Mouse (Mus musculus) embryonic facial prominence, embryonic 12.5 days (tissue): ENCODE measurements around the gene Pip4k2a. TPM values are rescaled to one million over a fixed set of nuclear protein-coding genes. Genes with fewer than 3 reads are reported as not detected.

ENCODE experiments used
- ATAC-seq: fragments of 200-750 bp; cut with Nextera tagmentation; 2 replicates; pipeline ENCODE4 v1.8.0; 2017; ENCODE audit not compliant: insufficient number of reproducible peaks, insufficient read depth, low FRiP score, low TSS enrichment
- H3K27ac ChIP-seq: fragments of 300-500 bp; sonication (generic); 2 replicates; pipeline ENCODE4 v1.5.1; 2016; ENCODE audit warnings: mild to moderate bottlenecking
- H3K27me3 ChIP-seq: fragments of 300-500 bp; sonication (generic); 2 replicates; pipeline ENCODE4 v1.6.1; 2016; ENCODE audit warnings: mild to moderate bottlenecking, moderate library complexity
- H3K36me3 ChIP-seq: fragments of 300-500 bp; sonication (generic); 2 replicates; pipeline ENCODE4 v1.6.1; 2016; ENCODE audit warnings: mild to moderate bottlenecking
- H3K4me1 ChIP-seq: fragments of 300-500 bp; sonication (generic); 2 replicates; pipeline ENCODE4 v1.6.1; 2016
- H3K4me2 ChIP-seq: fragments of 300-500 bp; sonication (generic); replicated peaks from 2 replicates; pipeline ENCODE4 v1.6.1; 2016; ENCODE audit warnings: mild to moderate bottlenecking, moderate library complexity
- H3K4me3 ChIP-seq: fragments of 300-500 bp; sonication (generic); 2 replicates; pipeline ENCODE4 v1.5.1; 2016; ENCODE audit warnings: mild to moderate bottlenecking
- H3K9ac ChIP-seq: fragments of 300-500 bp; sonication (generic); 2 replicates; pipeline ENCODE4 v1.6.1; 2016; ENCODE audit warnings: mild to moderate bottlenecking, moderate library complexity
- H3K9me3 ChIP-seq: fragments of 300-500 bp; sonication (generic); 2 replicates; pipeline ENCODE4 v1.6.1; 2016; ENCODE audit warnings: mild to moderate bottlenecking, moderate library complexity
- WGBS: fragments of 180-500 bp; shearing (Covaris S2); methylation state at CpG from one replicate; pipeline ENCODE4 v1.1.7; 2016; 5-methylcytosine and 5-hydroxymethylcytosine counted together
- polyA plus RNA-seq: library from polyadenylated mRNA; unstranded; fragments of >200 nt; fragmentation: Nextera tagmentation; extraction: Ambion mirVana; gene quantifications from 2 replicates; pipeline ENCODE4 v1.2.1, GENCODE M21; 2016

The Pip4k2a gene
- polyA plus RNA-seq, 1 experiment from 2014 or later = 10.2 TPM

GRCm38 (mm10) chr2:18977201-18977805, 20.6 kb downstream of the Pip4k2a start:
- Histone ChIP-seq H3K27me3 (no peaks in the 10 kb centered on the region), H3K36me3 (no peaks in the 10 kb centered on the region), H3K4me1 (no peaks in the 10 kb centered on the region; the same call in 1 of the 2 replicates), H3K9ac (no peak overlapping the region), H3K4me2 (no peak overlapping the region), H3K9me3 (no peaks in the 10 kb centered on the region), H3K4me3 (no peak overlapping the region), H3K27ac (no peak overlapping the region)
- no peak for ATAC-seq
- WGBS = 86% methylated on average over 10 of the region's 10 CpGs

- H3K4me3 ChIP-seq = no peak overlapping the region
- H3K27ac ChIP-seq = no peak overlapping the region
- no peaks in the 10 kb centered on the region; the same call in 1 of the 2 replicates for H3K4me1 ChIP-seq
- H3K27me3 ChIP-seq = no peaks in the 10 kb centered on the region
- H3K9ac ChIP-seq = no peak overlapping the region
- H3K36me3 ChIP-seq = no peaks in the 10 kb centered on the region
- H3K9me3 ChIP-seq = no peaks in the 10 kb centered on the region
- 84% methylated on average over 2 of the region's 2 CpGs for WGBS
- ATAC-seq = no peak
- H3K4me2 ChIP-seq = no peak overlapping the region
Observed at GRCm38 (mm10) chr2:18976175-18976574, 21.8 kb downstream of the Pip4k2a start.

GRCm38 (mm10) chr2:18974882-18975645, 22.9 kb downstream of the Pip4k2a start:
- H3K4me3 ChIP-seq = no peak overlapping the region
- WGBS = 41% methylated on average over 4 of the region's 4 CpGs
- H3K9ac ChIP-seq = no peak overlapping the region
- no peaks in the 10 kb centered on the region for H3K27me3 ChIP-seq
- H3K4me1 ChIP-seq = no peaks in the 10 kb centered on the region; the same call in 1 of the 2 replicates
- no peaks in the 10 kb centered on the region for H3K9me3 ChIP-seq
- peak; percentile 41; the same call in 1 of the 2 replicates for ATAC-seq
- no peak overlapping the region for H3K4me2 ChIP-seq
- no peaks in the 10 kb centered on the region for H3K36me3 ChIP-seq
- no peak overlapping the region for H3K27ac ChIP-seq

GRCm38 (mm10) chr2:18971564-18971963, 26.4 kb downstream of the Pip4k2a start:
- no peak overlapping the region for H3K4me3 ChIP-seq
- no peak overlapping the region for H3K4me2 ChIP-seq
- H3K9me3 ChIP-seq = no peaks in the 10 kb centered on the region
- no peaks in the 10 kb centered on the region for H3K36me3 ChIP-seq
- H3K27ac ChIP-seq = no peak overlapping the region
- ATAC-seq = no peak
- H3K4me1 ChIP-seq = no peaks in the 10 kb centered on the region; the same call in 1 of the 2 replicates
- WGBS = 83% methylated on average over 3 of the region's 3 CpGs
- H3K27me3 ChIP-seq = no peaks in the 10 kb centered on the region
- H3K9ac ChIP-seq = no peak overlapping the region

GRCm38 (mm10) chr2:18970461-18970860, 27.5 kb downstream of the Pip4k2a start:
- H3K4me2 ChIP-seq = no peak overlapping the region
- no peak for ATAC-seq
- H3K9ac ChIP-seq = no peak overlapping the region
- H3K4me1 ChIP-seq = no peaks in the 10 kb centered on the region; the same call in 1 of the 2 replicates
- H3K27me3 ChIP-seq = no peaks in the 10 kb centered on the region
- no peaks in the 10 kb centered on the region for H3K9me3 ChIP-seq
- no peak overlapping the region for H3K4me3 ChIP-seq
- H3K27ac ChIP-seq = no peak overlapping the region
- H3K36me3 ChIP-seq = no peaks in the 10 kb centered on the region
- WGBS = 81% methylated on average over 2 of the region's 2 CpGs

GRCm38 (mm10) chr2:18969066-18969681, 28.8 kb downstream of the Pip4k2a start:
- no peaks in the 10 kb centered on the region for H3K4me1 ChIP-seq
- no peaks in the 10 kb centered on the region for H3K36me3 ChIP-seq
- H3K27ac ChIP-seq = no peak overlapping the region
- H3K4me2 ChIP-seq = no peak overlapping the region
- no peak overlapping the region for H3K4me3 ChIP-seq
- ATAC-seq = no peak
- H3K9me3 ChIP-seq = no peaks in the 10 kb centered on the region
- no peak overlapping the region for H3K9ac ChIP-seq
- no peaks in the 10 kb centered on the region for H3K27me3 ChIP-seq
- WGBS = 80% methylated on average over 5 of the region's 5 CpGs

GRCm38 (mm10) chr2:18967451-18968063, 30.4 kb downstream of the Pip4k2a start:
- Histone ChIP-seq H3K4me1 (no peaks in the 10 kb centered on the region), H3K36me3 (no peaks in the 10 kb centered on the region), H3K4me2 (no peak overlapping the region), H3K9ac (no peak overlapping the region), H3K27ac (no peak overlapping the region), H3K9me3 (no peaks in the 10 kb centered on the region), H3K27me3 (no peaks in the 10 kb centered on the region), H3K4me3 (no peak overlapping the region)
- no peak for ATAC-seq
- WGBS = 92% methylated on average over 5 of the region's 5 CpGs

- Histone ChIP-seq H3K4me3 (no peak overlapping the region), H3K27ac (no peak overlapping the region)
- 85% methylated on average over 5 of the region's 5 CpGs for WGBS
Observed at GRCm38 (mm10) chr2:18966566-18966965, 31.4 kb downstream of the Pip4k2a start.

GRCm38 (mm10) chr2:18965950-18966349, 32.0 kb downstream of the Pip4k2a start:
- WGBS = 96% methylated on average over 2 of the region's 2 CpGs
- no peaks in the 10 kb centered on the region for H3K9me3 ChIP-seq
- no peak for ATAC-seq

More at GRCm38 (mm10) chr2:18966566-18966965, 31.4 kb downstream of the Pip4k2a start:
- Histone ChIP-seq H3K4me1 (no peaks in the 10 kb centered on the region), H3K9me3 (no peaks in the 10 kb centered on the region), H3K27me3 (no peaks in the 10 kb centered on the region), H3K9ac (no peak overlapping the region), H3K4me2 (no peak overlapping the region), H3K36me3 (no peaks in the 10 kb centered on the region)
- no peak for ATAC-seq

GRCm38 (mm10) chr2:18965108-18965507, 32.8 kb downstream of the Pip4k2a start:
- no peak overlapping the region for H3K4me2 ChIP-seq
- H3K9ac ChIP-seq = no peak overlapping the region
- 71% methylated on average over 3 of the region's 3 CpGs for WGBS
- ATAC-seq = no peak
- H3K4me1 ChIP-seq = peaks cover 6% of the 10 kb centered on the region; the same call in 1 of the 2 replicates
- H3K27ac ChIP-seq = no peak overlapping the region
- no peaks in the 10 kb centered on the region for H3K9me3 ChIP-seq
- H3K4me3 ChIP-seq = no peak overlapping the region
- H3K36me3 ChIP-seq = no peaks in the 10 kb centered on the region
- H3K27me3 ChIP-seq = no peaks in the 10 kb centered on the region

More at GRCm38 (mm10) chr2:18965950-18966349, 32.0 kb downstream of the Pip4k2a start:
- Histone ChIP-seq H3K9ac (no peak overlapping the region), H3K4me1 (no peaks in the 10 kb centered on the region), H3K36me3 (no peaks in the 10 kb centered on the region), H3K27ac (no peak overlapping the region), H3K4me2 (no peak overlapping the region), H3K4me3 (no peak overlapping the region), H3K27me3 (no peaks in the 10 kb centered on the region)

GRCm38 (mm10) chr2:18963286-18964040, 34.5 kb downstream of the Pip4k2a start:
- H3K27me3 ChIP-seq = no peaks in the 10 kb centered on the region
- WGBS = 71% methylated on average over 13 of the region's 13 CpGs

More at GRCm38 (mm10) chr2:18963286-18964040, 34.5 kb downstream of the Pip4k2a start:
- no peak overlapping the region for H3K9ac ChIP-seq
- H3K27ac ChIP-seq = no peak overlapping the region
- no peak; the same call in 1 of the 2 replicates for ATAC-seq
- peaks cover 6% of the 10 kb centered on the region; the same call in 1 of the 2 replicates for H3K4me1 ChIP-seq
- H3K9me3 ChIP-seq = no peaks in the 10 kb centered on the region
- H3K36me3 ChIP-seq = no peaks in the 10 kb centered on the region
- H3K4me2 ChIP-seq = no peak overlapping the region
- no peak overlapping the region for H3K4me3 ChIP-seq
